Mouse (Mus musculus) stomach, embryonic 14.5 days (tissue): ENCODE measurements around the gene Btc. TPM values are rescaled to one million over a fixed set of nuclear protein-coding genes. Genes with fewer than 3 reads are reported as not detected.

ENCODE experiments used
- ATAC-seq: fragments of 200-750 bp; cut with Nextera tagmentation; 2 replicates; pipeline ENCODE4 v1.8.0; 2017; ENCODE audit warnings: low read depth, moderate TSS enrichment; ENCODE audit not compliant: insufficient number of reproducible peaks, insufficient read depth, low FRiP score
- H3K27ac ChIP-seq: fragments of 300-500 bp; sonication (generic); 2 replicates; pipeline ENCODE4 v1.5.1; 2014; ENCODE audit warnings: mild to moderate bottlenecking, low read length, moderate library complexity, mixed read lengths
- H3K27me3 ChIP-seq: fragments of 300-500 bp; sonication (generic); 2 replicates; pipeline ENCODE4 v1.6.1; 2014; ENCODE audit warnings: low read length, control low read depth, mixed read lengths; ENCODE audit not compliant: control insufficient read depth, insufficient read depth
- H3K36me3 ChIP-seq: fragments of 300-500 bp; sonication (generic); 2 replicates; pipeline ENCODE4 v1.6.1; 2014; ENCODE audit warnings: mild to moderate bottlenecking, control low read depth, low read length, moderate library complexity, mixed read lengths; ENCODE audit not compliant: control insufficient read depth, insufficient read depth
- H3K4me1 ChIP-seq: fragments of 300-500 bp; sonication (generic); 2 replicates; pipeline ENCODE4 v1.6.1; 2014; ENCODE audit warnings: low read length, control low read depth, mixed read lengths; ENCODE audit not compliant: control insufficient read depth, insufficient read depth
- H3K4me2 ChIP-seq: fragments of 300-500 bp; sonication (generic); replicated peaks from 2 replicates; pipeline ENCODE4 v1.6.1; 2014; ENCODE audit warnings: low read depth, low read length, control low read depth
- H3K4me3 ChIP-seq: fragments of 300-500 bp; sonication (generic); 2 replicates; pipeline ENCODE4 v1.5.1; 2014; ENCODE audit warnings: low read depth, low read length, control low read depth
- H3K9ac ChIP-seq: fragments of 300-500 bp; sonication (generic); replicated peaks from 2 replicates; pipeline ENCODE4 v1.6.1; 2014; ENCODE audit warnings: low read depth, mild to moderate bottlenecking, control low read depth, low read length, moderate library complexity, mixed read lengths
- H3K9me3 ChIP-seq: fragments of 300-500 bp; sonication (generic); 2 replicates; pipeline ENCODE4 v1.6.1; 2016; ENCODE audit warnings: low read depth, low read length, control low read depth; ENCODE audit not compliant: control insufficient read depth
- WGBS: fragments of 180-500 bp; shearing (Covaris S2); extraction: QIAGEN DNeasy Blood & Tissue Kit; methylation state at CpG from one replicate; pipeline ENCODE4 v1.1.7; 2014; 5-methylcytosine and 5-hydroxymethylcytosine counted together
- polyA plus RNA-seq: library from polyadenylated mRNA; unstranded; fragments of >200 nt; fragmentation: Nextera tagmentation; extraction: Ambion mirVana; gene quantifications from 2 replicates; pipeline ENCODE4 v1.2.1, GENCODE M21; 2014

Btc gene
- polyA plus RNA-seq, 1 experiment from 2014 or later: 3.9 TPM

GRCm38 (mm10) chr5:91341981-91342760 is 60.6 kb downstream of the Btc start:
- Histone ChIP-seq H3K36me3 (no peaks in the 10 kb centered on the region), H3K4me1 (no peaks in the 10 kb centered on the region), H3K27me3 (no peaks in the 10 kb centered on the region), H3K4me2 (no peak overlapping the region), H3K9me3 (no peaks in the 10 kb centered on the region), H3K9ac (no peak overlapping the region), H3K27ac (no peak overlapping the region), H3K4me3 (no peak overlapping the region)
- no peak for ATAC-seq
- WGBS: 84% methylated on average over 5 of the region's 5 CpGs

- Histone ChIP-seq H3K27me3 (no peaks in the 10 kb centered on the region), H3K9ac (no peak overlapping the region), H3K4me1 (0 out of 2 replicates have a peak, but pooled peaks cover 2% of the 10 kb centered on the region), H3K4me2 (no peak overlapping the region), H3K27ac (no peak overlapping the region), H3K9me3 (no peaks in the 10 kb centered on the region), H3K36me3 (no peaks in the 10 kb centered on the region), H3K4me3 (no peak overlapping the region)
- ATAC-seq: no peak
- 77% methylated on average over 4 of the region's 4 CpGs for WGBS
Measured at GRCm38 (mm10) chr5:91334227-91334626, 68.6 kb downstream of the Btc start.

GRCm38 (mm10) chr5:91332079-91332865 is 70.5 kb downstream of the Btc start:
- Histone ChIP-seq H3K4me1 (0 out of 2 replicates have a peak, but pooled peaks cover 2% of the 10 kb centered on the region), H3K4me2 (no peak overlapping the region), H3K36me3 (no peaks in the 10 kb centered on the region), H3K9ac (no peak overlapping the region), H3K4me3 (no peak overlapping the region), H3K9me3 (no peaks in the 10 kb centered on the region), H3K27ac (no peak overlapping the region), H3K27me3 (no peaks in the 10 kb centered on the region)
- 34% methylated on average over 4 of the region's 4 CpGs for WGBS
- 0 out of 2 replicates have a peak, but pooled peaks have one; percentile 53 for ATAC-seq

- Histone ChIP-seq H3K27me3 (no peaks in the 10 kb centered on the region), H3K9ac (no peak overlapping the region), H3K4me3 (no peak overlapping the region), H3K4me2 (no peak overlapping the region), H3K9me3 (no peaks in the 10 kb centered on the region), H3K4me1 (no peaks in the 10 kb centered on the region), H3K36me3 (no peaks in the 10 kb centered on the region), H3K27ac (no peak overlapping the region)
- no peak for ATAC-seq
- 65% methylated on average over 1 of the region's 1 CpGs for WGBS
Measured at GRCm38 (mm10) chr5:91321840-91322239, 81.0 kb downstream of the Btc start.

GRCm38 (mm10) chr5:91320348-91320747 is 82.4 kb downstream of the Btc start:
- H3K27ac ChIP-seq: no peak overlapping the region
- H3K4me3 ChIP-seq: no peak overlapping the region
- H3K4me2 ChIP-seq: no peak overlapping the region
- no peaks in the 10 kb centered on the region for H3K27me3 ChIP-seq
- H3K4me1 ChIP-seq: no peaks in the 10 kb centered on the region
- no peaks in the 10 kb centered on the region for H3K9me3 ChIP-seq
- WGBS: 88% methylated on average over 4 of the region's 4 CpGs
- no peaks in the 10 kb centered on the region for H3K36me3 ChIP-seq
- H3K9ac ChIP-seq: no peak overlapping the region
- no peak for ATAC-seq

GRCm38 (mm10) chr5:91313971-91314370 is 88.8 kb downstream of the Btc start:
- no peak overlapping the region for H3K4me3 ChIP-seq
- no peak overlapping the region for H3K4me2 ChIP-seq
- 32% methylated on average over 4 of the region's 4 CpGs for WGBS
- H3K9ac ChIP-seq: no peak overlapping the region
- H3K36me3 ChIP-seq: no peaks in the 10 kb centered on the region
- no peaks in the 10 kb centered on the region for H3K9me3 ChIP-seq
- ATAC-seq: no peak
- no peaks in the 10 kb centered on the region for H3K27me3 ChIP-seq
- H3K4me1 ChIP-seq: no peaks in the 10 kb centered on the region
- no peak overlapping the region for H3K27ac ChIP-seq

- H3K36me3 ChIP-seq: no peaks in the 10 kb centered on the region
- WGBS: 32% methylated on average over 4 of the region's 4 CpGs
- H3K27me3 ChIP-seq: no peaks in the 10 kb centered on the region
- H3K4me3 ChIP-seq: no peak overlapping the region
- ATAC-seq: no peak
- no peak overlapping the region for H3K27ac ChIP-seq
- no peak overlapping the region for H3K4me2 ChIP-seq
- H3K9me3 ChIP-seq: no peaks in the 10 kb centered on the region
- H3K9ac ChIP-seq: no peak overlapping the region
- H3K4me1 ChIP-seq: no peaks in the 10 kb centered on the region
Measured at GRCm38 (mm10) chr5:91311767-91312166, 91.0 kb downstream of the Btc start.

- Histone ChIP-seq H3K9me3 (no peaks in the 10 kb centered on the region), H3K4me2 (no peak overlapping the region), H3K9ac (no peak overlapping the region), H3K4me1 (no peaks in the 10 kb centered on the region), H3K27ac (no peak overlapping the region), H3K36me3 (no peaks in the 10 kb centered on the region), H3K4me3 (no peak overlapping the region), H3K27me3 (no peaks in the 10 kb centered on the region)
- no peak for ATAC-seq
- WGBS: 65% methylated on average over 7 of the region's 7 CpGs
Measured at GRCm38 (mm10) chr5:91308576-91308975, 94.2 kb downstream of the Btc start.
